Mouse (Mus musculus) thymus, adult 2 months (tissue): ENCODE results near the gene Prl7d1.

Experiments
- CTCF ChIP-seq: fragments of 200-500 bp; IDR thresholded peaks from 2 replicates; pipeline ENCODE4 v1.5.1; 2012; ENCODE audit warnings: mild to moderate bottlenecking, control low read depth, low read length, moderate library complexity, borderline replicate concordance; ENCODE audit not compliant: control insufficient read depth, poor library complexity, insufficient read depth; ENCODE audit errors: extremely low read depth
- POLR2A ChIP-seq: fragments of 200-500 bp; IDR thresholded peaks from 2 replicates; pipeline ENCODE4 v1.6.1; 2012; ENCODE audit warnings: mild to moderate bottlenecking, low read length, control low read depth, moderate library complexity; ENCODE audit not compliant: control insufficient read depth, poor library complexity, insufficient read depth; ENCODE audit errors: extremely low read depth

DNA sequence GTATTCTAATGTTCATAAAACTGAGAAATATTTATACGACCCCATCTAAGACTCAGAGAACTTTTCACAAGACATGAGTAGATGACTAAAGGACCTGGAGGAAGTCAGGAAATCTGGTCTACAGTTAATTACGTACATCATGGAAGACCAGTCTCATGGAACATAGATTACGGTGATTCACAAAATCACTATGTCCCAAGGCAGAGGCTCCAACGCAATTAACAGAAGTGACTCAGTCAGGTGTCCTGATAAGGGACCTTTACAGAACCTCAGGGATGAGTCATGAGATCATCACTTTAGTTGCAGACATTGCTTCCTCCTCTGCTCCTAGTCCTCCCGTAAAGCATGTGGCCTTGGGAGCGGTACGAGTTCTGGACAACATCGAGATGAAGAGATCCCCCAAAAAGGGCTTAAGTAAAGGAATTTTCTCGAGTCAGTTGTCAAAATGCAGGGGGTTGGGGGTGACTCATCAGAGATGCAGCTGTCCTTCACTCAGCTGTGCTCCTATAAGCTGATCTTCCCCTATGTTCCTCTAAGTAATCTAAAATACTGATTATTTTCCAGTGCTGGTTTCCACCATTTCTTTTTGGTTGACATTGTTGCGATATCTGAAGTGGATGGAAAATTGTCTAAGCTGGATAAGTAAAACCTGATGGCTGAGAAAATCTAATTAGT, 18.1 kb upstream of the Prl7d1 start:
- TF ChIP-seq POLR2A (no peak), CTCF (no peak)
